Mouse (Mus musculus): ENCODE results near the gene Kncn.

The Kncn gene

GRCm38 (mm10) chr4:115937061-115937976 lies 53.1 kb downstream of the Kncn start:
- no peak for DNase-seq (ENCODE audit: low spot score)

GRCm38 (mm10) chr4:115938276-115939160 lies 54.3 kb downstream of the Kncn start:
- no peak for DNase-seq (ENCODE audit: low spot score)

Data from T-cell, adult 2 months (primary cell).